Mouse (Mus musculus): Measurements from ENCODE around the gene Rbm20.

DNA sequence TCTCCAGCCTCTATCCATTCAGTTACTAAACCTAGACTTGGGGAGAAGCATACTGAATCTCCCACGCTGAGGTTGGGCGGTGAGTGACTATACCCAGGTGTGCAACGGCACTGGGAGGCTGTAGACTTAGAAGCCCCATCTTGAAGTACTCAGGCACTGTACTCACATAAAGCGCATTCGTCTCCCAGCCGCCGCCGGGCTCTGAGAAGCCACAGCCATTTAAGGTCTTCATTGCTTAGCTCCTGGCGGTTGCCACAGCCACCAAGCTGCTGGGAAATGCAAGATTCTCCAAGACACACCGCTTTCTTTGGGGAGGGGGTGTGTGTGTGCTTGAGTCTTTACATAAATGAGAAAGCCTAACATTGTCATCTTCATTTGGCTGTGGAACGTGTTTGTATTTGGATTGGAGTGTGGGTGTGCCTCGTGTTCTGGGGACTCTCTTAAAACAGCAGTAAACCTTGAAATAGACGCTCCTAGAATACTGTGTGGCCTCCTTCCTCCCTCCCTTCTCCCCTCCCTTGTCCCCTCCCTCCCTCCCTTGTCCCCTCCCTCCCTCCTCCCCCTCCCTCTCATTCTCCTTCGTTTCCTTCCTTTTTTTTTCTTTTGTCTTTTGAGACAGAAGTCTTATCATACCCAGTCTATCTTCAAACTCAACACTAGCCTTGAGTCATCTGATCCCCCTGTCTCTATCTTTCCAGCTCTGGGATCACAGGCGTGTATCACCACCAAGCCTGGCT is 131.1 kb downstream of the Rbm20 start:
- TF ChIP-seq POLR2A (IDR thresholded peaks at IDR 0.05; ENCODE audit: insufficient read depth, low read depth, low read length) (no peak), CTCF (IDR thresholded peaks at IDR 0.05; ENCODE audit: insufficient read depth, low read depth, low read length) (no peak)
